Mouse (Mus musculus) layer of hippocampus, adult 18-20 months (tissue): ENCODE measurements around the gene Slx4ip. TPM values are rescaled to one million over a fixed set of nuclear protein-coding genes. Genes with fewer than 3 reads are reported as not detected.
A peak's percentile ranks its signal among the peaks of the same experiment; 100 is the strongest.
"Not testable (repeated sequence)": the region's sequence is repeated elsewhere in the genome, so short reads cannot be mapped to it uniquely, and the experiment has no call there.

ENCODE experiments used
- DNase-seq, 2 experiments: peaks; one replicate each; pipeline ENCODE4 v3.0.0; 2022; ENCODE audit warnings: low spot score in 2 of 2
- long read RNA-seq: library from polyadenylated mRNA; stranded (forward); transcript quantifications from one replicate; pipeline ENCODE4 v2.0.0, GENCODE M21; 2021
- total RNA-seq, 2 experiments: library from RNA; stranded (reverse); gene quantifications; 2 replicates each; pipeline ENCODE4 v1.2.3; 2021

Slx4ip gene
- total RNA-seq = 1 to 10 TPM; 7.1 to 7.4 TPM
- long read RNA-seq, partial matches to known transcripts = 0 of 1 reads
- long read RNA-seq, other reads (novel, unspliced or antisense) = 1 of 1 reads

GRCm38 (mm10) chr2:136891068-136891950, at the start of gene Slx4ip, which contains the start of the genes AL731706.1 and Mkks:
Slx4ip (plus strand) TSS chr2:136891218.
AL731706.1 (minus strand) TSS chr2:136891389.
Mkks (minus strand) TSS chr2:136891389.
- DNase-seq = peak; percentile 99

GRCm38 (mm10) chr2:136850366-136850765, 40.7 kb upstream of the Slx4ip start:
- no peak for DNase-seq

DNA sequence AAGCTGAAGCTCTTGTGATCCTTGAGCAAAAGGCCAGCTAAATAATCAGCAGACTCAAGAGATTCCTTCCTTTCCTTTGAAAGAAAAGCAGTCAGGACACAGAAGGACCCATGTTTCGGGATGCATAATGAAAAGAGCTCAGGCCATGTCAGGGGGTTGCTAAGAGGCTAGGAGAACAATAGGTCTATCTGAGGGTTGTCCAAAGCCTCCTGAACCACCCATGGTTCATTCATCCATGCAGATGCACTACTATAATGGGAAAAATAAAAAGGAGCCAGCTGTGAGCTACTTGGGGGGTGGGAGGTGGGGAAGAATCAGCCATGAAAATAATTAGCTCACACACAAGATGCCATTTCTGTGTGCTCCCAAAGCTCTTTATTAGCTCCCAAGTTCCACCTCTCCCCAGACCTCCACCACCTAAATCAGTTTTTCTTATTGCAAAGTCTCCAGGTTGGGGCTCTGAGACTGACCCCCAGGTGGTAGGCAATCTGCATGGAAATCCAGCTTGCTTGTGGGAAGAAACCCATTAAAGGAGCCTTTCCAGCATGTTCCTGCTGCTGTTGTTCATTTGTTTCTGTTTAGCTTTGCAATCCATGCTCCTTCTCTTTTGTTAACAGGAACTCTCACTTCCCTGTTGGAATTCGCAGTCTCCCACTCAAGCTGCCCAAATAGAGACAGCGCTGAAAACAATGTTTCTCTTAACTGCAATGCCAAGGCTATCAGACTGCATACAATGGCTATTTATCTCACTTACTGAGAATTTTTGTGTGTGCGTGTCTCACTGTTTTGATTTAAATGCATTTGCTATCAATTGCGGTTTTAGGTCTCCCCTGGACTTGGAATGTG, 36.3 kb upstream of the Slx4ip start:
- no peak for DNase-seq

- DNase-seq = no peak
Measured at GRCm38 (mm10) chr2:136885579-136885978, 5.4 kb upstream of the Slx4ip start, which contains the start of gene AL731706.2. AL731706.2 (minus strand) TSS chr2:136885679.

DNA sequence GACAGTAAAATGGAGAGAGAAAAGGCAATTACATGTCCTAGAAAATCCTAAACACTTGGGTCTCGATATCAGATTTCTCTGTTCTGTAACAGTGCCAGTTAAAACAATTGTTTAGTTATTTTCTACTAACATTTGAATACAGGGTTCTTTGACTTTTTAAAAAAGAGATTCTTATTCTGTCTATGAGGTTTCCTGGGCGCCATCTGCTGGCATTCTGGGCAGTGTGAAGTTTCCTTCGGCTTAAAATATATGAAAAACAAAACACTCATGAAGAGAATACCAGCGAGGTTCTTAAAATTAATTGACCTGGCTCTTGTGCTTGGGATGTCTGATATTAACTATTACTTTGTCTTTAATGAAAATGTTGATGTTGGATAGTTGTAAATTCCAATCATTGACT, 4.2 kb upstream of the Slx4ip start:
- peak in 1 of 2 experiments; percentile 72 for DNase-seq

DNA sequence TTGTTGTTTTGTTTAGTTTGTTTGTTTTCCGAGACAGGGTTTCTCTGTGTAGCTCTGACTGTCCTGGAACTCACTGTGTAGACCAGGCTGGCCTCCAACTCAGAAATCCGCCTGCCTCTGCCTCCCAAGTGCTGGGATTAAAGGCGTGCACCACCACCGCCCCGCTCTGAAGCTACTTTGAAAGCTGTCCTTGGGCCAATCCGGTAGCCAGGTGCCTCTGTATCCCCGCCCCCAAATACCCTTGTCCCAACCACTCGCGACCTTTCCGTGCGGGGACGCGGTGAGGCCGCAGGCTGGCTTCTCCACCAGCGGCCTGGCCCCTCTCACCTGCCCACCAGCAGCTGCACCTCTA, 326 bp upstream of the Slx4ip start:
- DNase-seq = not testable (repeated sequence)

DNA sequence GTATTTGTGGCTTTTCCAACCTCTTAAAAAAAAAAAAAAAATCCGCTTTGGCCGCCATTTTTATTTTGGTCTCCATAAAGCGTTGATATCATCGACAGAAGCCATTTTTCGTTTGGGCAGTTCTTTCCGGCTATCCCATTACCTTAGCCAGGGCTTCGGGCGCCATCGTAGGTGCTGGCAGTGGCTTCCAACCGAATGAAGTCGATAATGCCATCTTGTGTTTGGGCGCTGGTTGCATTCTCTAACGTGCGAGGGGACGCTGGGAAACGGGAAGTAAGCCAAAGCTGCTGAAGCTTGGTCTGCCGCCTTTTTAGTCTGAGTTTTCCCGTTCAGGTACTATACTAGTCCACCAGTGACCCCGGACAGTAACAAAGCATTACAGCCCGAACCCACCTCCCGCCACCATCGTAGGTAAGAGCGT, 943 bp downstream of the Slx4ip start:
- DNase-seq = peak; percentile 96 to 99

DNA sequence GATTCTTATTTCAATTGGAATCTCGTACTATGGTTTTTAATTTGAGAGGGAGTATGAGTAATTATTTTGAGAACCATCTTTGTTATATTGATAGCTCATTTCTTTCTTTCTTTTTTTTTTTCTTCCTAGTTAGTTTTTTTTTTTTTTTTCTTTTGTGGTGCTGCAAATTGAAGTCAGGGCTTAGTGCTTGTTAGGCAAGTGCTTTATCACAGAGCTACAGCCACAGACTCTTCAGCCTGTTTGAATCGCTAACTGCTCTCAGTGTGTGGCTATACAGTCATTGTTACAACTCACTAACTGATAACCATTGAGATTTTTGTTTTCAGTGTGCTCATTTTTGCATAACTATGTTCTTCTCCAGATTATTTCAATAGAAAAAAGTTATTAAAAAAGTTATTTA, 3.5 kb downstream of the Slx4ip start:
- no peak for DNase-seq

GRCm38 (mm10) chr2:136896131-136896530, 5.1 kb downstream of the Slx4ip start:
- no peak for DNase-seq

- DNase-seq = peak in 1 of 2 experiments; percentile 34
Measured at GRCm38 (mm10) chr2:136908596-136908995, 17.6 kb downstream of the Slx4ip start.

- no peak for DNase-seq
Measured at GRCm38 (mm10) chr2:136909298-136909697, 18.3 kb downstream of the Slx4ip start.

DNA sequence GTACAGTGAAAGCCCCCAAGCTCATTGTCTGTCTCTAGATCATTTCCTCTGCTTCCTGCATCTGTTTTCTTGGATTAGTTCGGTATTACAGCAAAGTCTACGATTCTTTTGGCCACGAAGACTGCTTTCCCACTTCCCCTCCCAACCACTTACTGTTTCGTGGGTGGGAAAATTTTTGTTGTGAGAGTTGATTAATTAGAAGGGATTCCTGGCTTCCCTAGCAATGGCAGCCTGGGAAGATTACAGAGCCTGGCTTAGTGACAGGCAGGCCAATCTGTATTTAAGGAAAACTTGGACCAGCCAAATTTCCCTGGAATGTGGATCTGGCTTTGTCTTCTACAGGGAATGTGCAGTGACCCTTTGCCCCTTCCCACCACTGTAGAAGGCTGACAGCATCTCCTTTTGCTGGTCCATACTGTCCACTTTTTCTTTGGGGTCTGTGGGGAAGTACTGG, 21.0 kb downstream of the Slx4ip start:
- no peak for DNase-seq

DNA sequence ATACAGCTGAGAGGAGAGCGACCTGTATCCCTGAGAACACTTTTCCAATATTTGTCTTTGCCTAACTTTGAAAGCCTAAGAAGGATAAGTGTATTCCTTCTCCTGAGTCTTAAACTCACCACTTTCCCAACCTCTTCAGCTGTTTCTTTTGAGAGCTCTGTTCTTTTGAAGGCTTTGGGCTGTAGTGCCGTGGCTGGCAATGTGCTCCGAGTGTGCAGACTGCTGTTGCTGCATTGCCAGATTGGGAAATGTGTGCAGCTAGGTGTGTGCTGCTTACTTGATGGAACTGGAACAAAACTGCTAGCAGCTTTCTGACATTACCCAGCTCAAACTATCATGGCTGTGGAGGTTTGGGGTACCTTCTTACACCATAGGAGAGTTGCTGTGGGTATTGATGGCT, 22.0 kb downstream of the Slx4ip start:
- DNase-seq = no peak

- DNase-seq = peak in 1 of 2 experiments; percentile 20
Measured at GRCm38 (mm10) chr2:136914334-136914902, 23.4 kb downstream of the Slx4ip start.

DNA sequence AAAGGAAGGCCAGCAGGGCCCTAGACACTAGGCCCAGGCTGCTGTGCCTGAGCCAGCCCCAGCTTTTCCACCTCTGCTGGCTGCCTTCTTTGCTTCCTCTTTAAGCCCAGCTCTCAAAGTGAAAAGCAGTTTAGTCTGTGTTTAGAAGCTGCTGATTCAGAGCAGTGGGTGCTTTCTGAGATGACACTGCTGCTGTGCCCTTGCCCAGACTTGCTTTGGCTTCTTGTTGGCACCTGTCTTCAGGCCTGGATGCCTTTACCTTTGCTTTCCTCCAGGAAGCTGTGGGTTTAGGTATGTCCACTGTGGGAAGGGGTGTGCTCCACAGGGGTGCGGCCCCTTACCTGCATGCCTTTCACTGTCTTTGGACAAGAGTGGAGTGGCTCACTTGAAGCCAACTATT, 28.4 kb downstream of the Slx4ip start:
- DNase-seq = no peak

GRCm38 (mm10) chr2:136920257-136920993, 29.4 kb downstream of the Slx4ip start:
- no peak for DNase-seq

DNA sequence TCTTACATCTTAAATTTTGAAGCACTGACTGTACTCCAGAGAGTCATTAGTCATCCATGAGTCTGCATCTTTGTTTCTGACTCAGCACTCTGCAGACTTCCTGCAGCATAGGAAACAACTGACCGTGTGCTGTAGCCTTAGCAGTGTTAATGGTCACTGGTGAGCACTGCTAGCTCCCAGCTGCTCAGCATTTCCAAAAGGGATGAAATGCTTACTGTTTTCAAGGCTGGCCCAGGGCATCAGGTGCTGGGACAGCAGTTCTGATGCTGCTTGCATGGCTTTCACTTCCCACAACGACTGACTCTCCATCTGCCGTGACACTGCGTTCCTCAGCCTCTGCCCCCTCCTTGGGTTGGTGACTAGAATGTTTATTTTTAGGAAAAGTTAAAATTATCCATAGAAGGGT, 30.0 kb downstream of the Slx4ip start:
- DNase-seq = peak in 1 of 2 experiments; percentile 51

DNA sequence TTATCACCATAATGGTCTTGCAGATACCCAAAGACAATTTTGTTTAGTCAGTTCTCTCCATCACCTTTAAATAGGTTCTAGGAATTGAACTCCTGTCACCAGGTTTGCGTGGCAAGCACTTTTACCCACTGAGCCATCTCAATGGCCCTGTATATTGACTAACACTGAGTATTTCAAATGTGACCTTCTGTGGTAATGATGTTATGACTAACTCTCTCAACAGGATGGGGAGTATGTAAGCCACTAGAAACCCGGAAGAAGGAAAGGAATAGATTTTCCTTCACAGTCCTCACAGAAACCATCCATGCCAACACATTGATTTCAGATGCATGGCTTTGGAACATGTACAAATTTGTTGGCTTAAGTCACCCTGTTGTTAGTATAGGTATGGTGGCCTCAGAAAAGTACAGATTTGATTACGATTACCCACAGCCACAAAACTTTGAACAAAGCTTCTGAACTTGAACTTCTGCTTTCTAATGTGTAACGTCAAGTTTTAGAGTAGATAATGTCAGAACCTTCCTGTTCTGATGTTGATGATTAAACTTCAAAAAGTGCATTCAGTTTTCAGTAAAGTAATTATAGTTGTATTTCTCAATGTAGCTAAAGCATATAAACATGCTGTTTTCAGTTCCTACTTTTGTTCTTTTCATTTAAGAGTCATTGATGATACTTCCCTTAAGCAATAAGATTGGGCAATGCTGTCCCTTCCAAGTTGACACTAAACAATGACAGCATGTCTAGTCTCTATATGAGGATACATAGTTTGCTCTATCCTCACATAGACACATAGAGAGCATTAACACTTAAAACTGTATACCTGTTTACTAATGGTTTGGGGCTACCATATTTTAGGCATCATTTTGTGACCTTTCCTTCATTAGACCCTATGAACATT, 45.6 kb downstream of the Slx4ip start:
- DNase-seq = no peak

DNA sequence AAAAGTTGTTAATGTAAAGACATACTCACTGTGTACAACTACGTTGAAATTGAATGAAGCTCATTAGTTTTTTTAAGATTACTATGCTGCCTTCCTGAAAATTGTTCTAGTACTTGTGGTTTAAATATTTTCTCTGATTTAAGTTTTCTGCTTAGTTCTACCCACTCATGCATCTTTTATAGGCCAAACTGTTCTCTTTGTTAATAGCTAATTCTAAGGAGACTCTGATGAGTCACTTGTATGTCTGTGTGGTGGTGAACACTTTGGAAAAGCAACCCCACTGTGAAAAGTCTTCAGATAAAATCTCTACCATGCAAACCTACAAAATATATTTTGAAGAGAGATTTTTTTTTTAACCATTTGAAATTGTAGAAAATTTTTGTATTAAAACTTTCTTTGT, 47.2 kb downstream of the Slx4ip start:
- DNase-seq = no peak

GRCm38 (mm10) chr2:136946297-136946696, 55.3 kb downstream of the Slx4ip start:
- no peak for DNase-seq
